Mouse (Mus musculus) olfactory bulb, adult 2 months (tissue): Measurements from ENCODE around the gene BC048671.

ENCODE experiments used
- CTCF ChIP-seq: fragments of 200-500 bp; IDR thresholded peaks from 2 replicates; pipeline ENCODE4 v1.5.1; 2012; ENCODE audit warnings: low read depth, mild to moderate bottlenecking, low read length, moderate library complexity; ENCODE audit not compliant: insufficient read depth
- POLR2A ChIP-seq: fragments of 200-500 bp; IDR thresholded peaks from 2 replicates; pipeline ENCODE4 v1.6.1; 2012; ENCODE audit warnings: mild to moderate bottlenecking, low read depth, low read length, moderate library complexity; ENCODE audit not compliant: insufficient read depth

DNA sequence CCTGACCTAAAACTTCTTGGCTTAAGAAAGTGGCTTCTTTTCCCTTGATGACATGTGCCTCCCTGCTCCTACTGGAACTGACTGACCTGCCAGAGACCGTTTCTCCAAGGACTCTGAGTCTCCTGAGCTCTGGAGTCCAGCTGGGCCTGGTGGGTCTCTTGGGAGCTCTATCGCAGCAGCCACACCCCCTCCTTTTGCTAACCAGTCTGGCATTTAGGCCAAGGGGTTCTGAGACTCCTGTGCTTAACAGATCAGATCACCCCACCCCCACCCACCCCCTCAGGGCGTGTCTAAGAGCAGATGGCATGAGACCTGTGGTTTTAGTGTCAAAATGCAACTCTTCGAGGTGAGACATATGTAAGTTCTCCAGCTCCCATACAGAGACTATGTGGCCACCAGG is 20.8 kb downstream of the BC048671 start:
- TF ChIP-seq CTCF (no peak), POLR2A (no peak)
